Mouse (Mus musculus) hindbrain, postnatal 0 days (tissue): Measurements from ENCODE around the gene Zfp57. TPM values are rescaled to one million over a fixed set of nuclear protein-coding genes. Genes with fewer than 3 reads are reported as not detected.

ENCODE experiments used
- ATAC-seq: fragments of 200-750 bp; cut with Nextera tagmentation; 2 replicates; pipeline ENCODE4 v1.8.0; 2017; ENCODE audit warnings: mild to moderate bottlenecking, moderate TSS enrichment, moderate library complexity
- DNase-seq: peaks from one replicate; pipeline ENCODE4 v3.0.0-alpha.2; 2015; ENCODE audit warnings: low spot score
- H3K27ac ChIP-seq: fragments of 300-500 bp; sonication (generic); 2 replicates; pipeline ENCODE4 v1.5.1; 2014; ENCODE audit warnings: mild to moderate bottlenecking
- H3K27me3 ChIP-seq: fragments of 300-500 bp; sonication (generic); 2 replicates; pipeline ENCODE4 v1.6.1; 2014; ENCODE audit warnings: low read length, mixed read lengths; ENCODE audit not compliant: insufficient read depth
- H3K36me3 ChIP-seq: fragments of 300-500 bp; sonication (generic); 2 replicates; pipeline ENCODE4 v1.6.1; 2014; ENCODE audit warnings: low read length, mixed read lengths; ENCODE audit not compliant: insufficient read depth
- H3K4me1 ChIP-seq: fragments of 300-500 bp; sonication (generic); 2 replicates; pipeline ENCODE4 v1.6.1; 2014; ENCODE audit warnings: antibody characterized with exemption, low read length, mixed read lengths; ENCODE audit not compliant: insufficient read depth
- H3K4me2 ChIP-seq: fragments of 300-500 bp; sonication (generic); 2 replicates; pipeline ENCODE4 v1.6.1; 2014; ENCODE audit warnings: low read depth, mild to moderate bottlenecking, low read length, moderate library complexity, mixed read lengths
- H3K4me3 ChIP-seq: fragments of 300-500 bp; sonication (generic); 2 replicates; pipeline ENCODE4 v1.5.1; 2014; ENCODE audit warnings: low read length
- H3K9ac ChIP-seq: fragments of 300-500 bp; sonication (generic); replicated peaks from 2 replicates; pipeline ENCODE4 v1.6.1; 2014; ENCODE audit warnings: mild to moderate bottlenecking, low read length, moderate library complexity, mixed read lengths
- H3K9me3 ChIP-seq: fragments of 300-500 bp; sonication (generic); 2 replicates; pipeline ENCODE4 v1.6.1; 2016; ENCODE audit warnings: low read length, mixed read lengths
- CTCF ChIP-seq: IDR thresholded peaks from 2 replicates; pipeline ENCODE4 v1.5.1; 2016; ENCODE audit warnings: antibody characterized with exemption, control low read depth, low read depth
- WGBS: fragments of 180-500 bp; shearing (Covaris S2); extraction: QIAGEN DNeasy Blood & Tissue Kit; methylation state at CpG from one replicate; pipeline ENCODE4 v1.1.7; 2014; 5-methylcytosine and 5-hydroxymethylcytosine counted together
- polyA plus RNA-seq: library from polyadenylated mRNA; unstranded; fragments of >200 nt; fragmentation: Nextera tagmentation; extraction: Ambion mirVana; gene quantifications from 2 replicates; pipeline ENCODE4 v1.2.1, GENCODE M21; 2015
- total RNA-seq: library from RNA; depleted of rRNA; stranded (reverse); fragments of >200 nt; gene quantifications from 2 replicates; pipeline ENCODE4 v1.2.3, GENCODE M21; 2014

Gene Zfp57
- total and polyA plus RNA-seq, 2 experiments from 2014 or later = 118 TPM

GRCm38 (mm10) chr17:36994528-36994927 lies 6.4 kb upstream of the Zfp57 start:
- H3K27ac ChIP-seq = no peak overlapping the region
- ATAC-seq (no peak), DNase-seq (no peak)
- H3K4me2 ChIP-seq = no peak overlapping the region
- no peak overlapping the region for H3K4me3 ChIP-seq
- WGBS = 90% methylated on average over 2 of the region's 2 CpGs
- no peak for TF ChIP-seq CTCF
- H3K4me1 ChIP-seq = no peaks in the 10 kb centered on the region
- H3K9me3 ChIP-seq = no peaks in the 10 kb centered on the region
- H3K36me3 ChIP-seq = no peaks in the 10 kb centered on the region
- H3K27me3 ChIP-seq = no peaks in the 10 kb centered on the region; the same call in 1 of the 2 replicates
- no peak overlapping the region for H3K9ac ChIP-seq

DNA sequence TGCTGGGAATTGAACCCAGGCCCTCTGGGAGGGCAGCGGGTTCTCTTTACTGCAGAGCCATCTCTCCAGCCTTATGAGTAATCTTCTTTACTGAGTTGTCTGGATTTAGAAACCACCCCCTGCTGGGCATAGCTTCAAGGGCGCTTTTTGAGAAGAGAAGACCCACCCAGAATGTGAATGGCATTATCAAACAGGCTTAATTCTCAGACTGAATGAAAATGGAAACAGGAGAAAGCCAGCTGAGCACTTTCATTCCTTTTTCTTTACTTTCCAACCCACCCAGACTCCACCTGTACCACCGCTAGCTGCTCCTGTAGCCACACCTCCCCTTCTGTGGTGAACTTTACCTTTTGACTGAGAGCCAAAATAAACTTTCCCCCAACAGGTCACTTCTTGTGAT lies 5.5 kb upstream of the Zfp57 start:
- ATAC-seq = no peak
- H3K27ac ChIP-seq = no peak overlapping the region

GRCm38 (mm10) chr17:36997033-36997735 lies 3.8 kb upstream of the Zfp57 start:
- WGBS = 28% methylated on average over 7 of the region's 7 CpGs
- no peak overlapping the region for H3K4me3 ChIP-seq
- H3K36me3 ChIP-seq = no peaks in the 10 kb centered on the region
- no peaks in the 10 kb centered on the region for H3K9me3 ChIP-seq
- no peak overlapping the region for H3K27ac ChIP-seq
- no peaks in the 10 kb centered on the region for H3K4me1 ChIP-seq
- peak; percentile 82 for TF ChIP-seq CTCF
- DNase-seq (peak; percentile 86), ATAC-seq (peak; percentile 73; the same call in 1 of the 2 replicates)
- H3K4me2 ChIP-seq = no peak overlapping the region
- no peak overlapping the region for H3K9ac ChIP-seq
- no peaks in the 10 kb centered on the region for H3K27me3 ChIP-seq

More for the DNA sequence above, 5.5 kb upstream of the Zfp57 start:
- H3K4me2 ChIP-seq = no peak overlapping the region
- no peak for TF ChIP-seq CTCF
- H3K4me3 ChIP-seq = no peak overlapping the region
- no peaks in the 10 kb centered on the region for H3K36me3 ChIP-seq
- H3K4me1 ChIP-seq = no peaks in the 10 kb centered on the region
- no peak overlapping the region for H3K9ac ChIP-seq
- H3K27me3 ChIP-seq = no peaks in the 10 kb centered on the region
- H3K9me3 ChIP-seq = no peaks in the 10 kb centered on the region
- no peak for DNase-seq
- 55% methylated on average over 3 of the region's 3 CpGs for WGBS

DNA sequence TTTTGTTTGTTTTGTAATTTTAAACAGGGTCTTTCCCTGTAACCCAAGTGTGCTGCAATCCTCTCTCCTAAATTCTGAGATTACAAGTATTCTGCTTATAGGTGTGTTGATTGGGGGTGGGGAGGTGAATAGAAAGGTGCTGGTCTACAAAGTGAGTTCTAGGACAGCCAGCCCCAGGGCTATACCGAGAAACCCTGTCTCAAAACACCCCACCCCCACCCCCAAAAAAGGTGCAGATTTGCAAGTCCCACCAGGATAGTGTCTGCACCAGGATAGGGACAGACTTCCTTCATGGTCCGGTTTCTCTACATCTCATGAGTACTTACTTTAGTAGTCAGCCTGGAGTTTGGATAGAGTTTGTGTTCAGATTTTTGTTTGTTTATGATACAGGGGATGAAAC lies 2.5 kb upstream of the Zfp57 start:
- DNase-seq = no peak
- Histone ChIP-seq H3K9ac (no peak overlapping the region), H3K27me3 (no peaks in the 10 kb centered on the region), H3K4me2 (no peak overlapping the region), H3K36me3 (no peaks in the 10 kb centered on the region), H3K4me3 (no peak overlapping the region), H3K4me1 (no peaks in the 10 kb centered on the region), H3K27ac (no peak overlapping the region), H3K9me3 (no peaks in the 10 kb centered on the region)
- no peak for ATAC-seq
- no peak for TF ChIP-seq CTCF
- 83% methylated on average over 2 of the region's 2 CpGs for WGBS

- peak overlapping the region; percentile 90 for H3K27ac ChIP-seq
- under 1% methylated on average over 49 of the region's 49 CpGs for WGBS
- H3K27me3 ChIP-seq = no peaks in the 10 kb centered on the region
- H3K36me3 ChIP-seq = no peaks in the 10 kb centered on the region
- DNase-seq (peak; percentile 93), ATAC-seq (peak; percentile 91)
- TF ChIP-seq CTCF = no peak
- no peaks in the 10 kb centered on the region for H3K9me3 ChIP-seq
- H3K9ac ChIP-seq = peak overlapping the region; percentile 85
- H3K4me3 ChIP-seq = peak overlapping the region; percentile 58
- H3K4me1 ChIP-seq = no peaks in the 10 kb centered on the region
- peak overlapping the region; percentile 64 for H3K4me2 ChIP-seq
Measured at GRCm38 (mm10) chr17:37002364-37003330, 1.7 kb downstream of the Zfp57 start.

DNA sequence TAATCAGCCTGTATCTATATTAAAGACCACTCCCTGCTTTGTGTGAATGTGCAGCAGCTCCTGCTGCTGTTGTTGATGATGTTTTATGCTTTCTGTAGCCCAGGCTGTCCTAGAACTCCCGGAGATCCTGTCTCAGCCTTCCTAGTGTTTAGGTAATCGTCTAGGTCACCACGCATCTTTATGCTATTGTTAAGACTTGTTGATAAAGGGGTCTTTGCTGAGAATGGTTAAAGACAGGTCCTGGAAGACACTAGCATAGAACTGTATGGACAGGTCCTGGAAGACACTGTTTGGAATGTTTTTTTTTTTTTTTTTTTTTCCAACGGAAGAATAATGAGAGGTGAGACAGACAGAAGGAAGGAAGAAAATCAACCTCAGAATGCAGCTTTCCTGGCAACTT lies 2.4 kb downstream of the Zfp57 start:
- ATAC-seq = no peak
- Histone ChIP-seq H3K27me3 (no peaks in the 10 kb centered on the region), H3K9ac (peak overlapping the region; percentile 85), H3K36me3 (no peaks in the 10 kb centered on the region), H3K27ac (peak overlapping the region; percentile 90), H3K4me1 (no peaks in the 10 kb centered on the region), H3K4me2 (peak overlapping the region; percentile 64), H3K4me3 (peak overlapping the region; percentile 58), H3K9me3 (no peaks in the 10 kb centered on the region)
- 29% methylated on average over 4 of the region's 4 CpGs for WGBS
- DNase-seq = peak; percentile 53
- TF ChIP-seq CTCF = no peak
